Mouse (Mus musculus) thymus, adult 2 months (tissue): ENCODE data around the gene Gpc6.

Experiments
- CTCF ChIP-seq: fragments of 200-500 bp; IDR thresholded peaks from 2 replicates; pipeline ENCODE4 v1.5.1; 2012; ENCODE audit warnings: mild to moderate bottlenecking, control low read depth, low read length, moderate library complexity, borderline replicate concordance; ENCODE audit not compliant: control insufficient read depth, poor library complexity, insufficient read depth; ENCODE audit errors: extremely low read depth
- POLR2A ChIP-seq: fragments of 200-500 bp; IDR thresholded peaks from 2 replicates; pipeline ENCODE4 v1.6.1; 2012; ENCODE audit warnings: mild to moderate bottlenecking, low read length, control low read depth, moderate library complexity; ENCODE audit not compliant: control insufficient read depth, poor library complexity, insufficient read depth; ENCODE audit errors: extremely low read depth

GRCm38 (mm10) chr14:117651938-117652337 is 726.8 kb downstream of the Gpc6 start:
- TF ChIP-seq POLR2A (no peak), CTCF (no peak)
